In the genomic region with DNA sequence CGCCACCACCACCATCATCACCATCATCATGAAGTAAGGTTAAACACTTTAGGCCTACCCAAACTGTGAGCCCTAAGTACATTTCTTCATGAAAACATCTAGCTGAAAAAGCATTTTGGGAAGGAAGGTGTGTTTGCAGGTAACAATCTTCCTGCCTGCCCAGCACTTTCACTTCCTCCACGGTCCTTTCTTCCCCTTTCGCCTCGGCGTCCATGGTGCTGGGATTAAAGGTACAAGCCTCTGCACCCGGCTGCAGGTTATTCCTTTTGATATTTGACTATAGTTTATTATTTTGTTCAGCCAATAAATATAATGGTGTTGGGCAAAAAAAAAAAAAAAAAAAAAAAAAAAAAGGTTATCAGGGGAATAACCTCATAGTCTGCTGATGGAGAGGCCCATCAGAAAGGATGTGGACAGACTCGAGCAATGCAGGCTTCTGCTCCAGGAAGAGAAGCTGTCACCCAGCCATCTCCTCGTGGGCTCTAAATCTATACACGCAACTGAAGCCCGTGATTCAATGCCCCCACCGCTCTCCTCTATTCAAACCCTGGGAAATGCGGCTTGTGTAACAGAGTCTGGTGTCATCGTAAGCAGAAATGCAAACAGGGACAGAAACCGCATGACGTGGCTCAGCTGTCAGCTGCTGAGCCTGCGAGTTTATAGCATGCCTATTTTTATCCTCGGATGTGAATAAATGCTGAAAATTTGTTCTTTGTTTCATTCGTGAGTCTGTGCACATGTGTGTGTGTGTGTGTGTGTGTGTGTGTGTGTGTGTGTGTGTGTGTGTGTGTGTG, we compare ENCODE assay signal across 9 mouse cellular contexts. TPM values are rescaled to one million over a fixed set of nuclear protein-coding genes. Genes with fewer than 3 reads are reported as not detected.
DNase-seq lines count a peak whose midpoint lies in the region; ATAC-seq and TF ChIP-seq lines count a peak whose summit lies in the region.
"Had no signal": no experiment of that assay in that cellular context is flagged by ENCODE, and none has a peak within 500 bp of the region (broad histone marks: within the 10 kb centered on the region; RNA-seq: fewer than 3 reads in every experiment).

No protein-coding gene starts in this region.

- peak; percentile 33 for DNase-seq in heart, adult 8-10 months (ENCODE audit: low spot score)
- DNase-seq in layer of hippocampus, adult 9-10 months (ENCODE audit: low spot score) = peak; percentile 69
- no peak for DNase-seq in stomach, postnatal 0 days (ENCODE audit: low spot score)
- no peak for DNase-seq in adrenal gland, adult (ENCODE audit: inconsistent age in 2 of 2, low spot score in 1 of 2)
- no peak for DNase-seq in ovary, postnatal 14 days (ENCODE audit: low spot score)

- H3K4me2 ChIP-seq in heart, embryonic 12.5 days = no peak overlapping the region
- no peak overlapping the region for H3K4me2 ChIP-seq in stomach, postnatal 0 days (replicated peaks; ENCODE audit: low read depth)
- H3K4me2 ChIP-seq: hindbrain, embryonic 15.5 days had no signal

- no peak for TF ChIP-seq CTCF in bone marrow macrophage, adult 2 months (IDR thresholded peaks at IDR 0.05; ENCODE audit: low read depth, low read length)
- TF ChIP-seq CTCF in stomach, postnatal 0 days (IDR thresholded peaks at IDR 0.05; ENCODE audit: low read depth) = no peak

- no peak for ATAC-seq in heart, embryonic 12.5 days (ENCODE audit: insufficient number of reproducible peaks, low FRiP score)
- no peak; the same call in 1 of the 2 replicates for ATAC-seq in stomach, postnatal 0 days (ENCODE audit: low FRiP score, low TSS enrichment)

- H3K27me3 ChIP-seq in heart, embryonic 12.5 days (replicated peaks) = peaks cover 65% of the 10 kb centered on the region
- H3K27me3 ChIP-seq in stomach, postnatal 0 days (ENCODE audit: control insufficient read depth, insufficient read depth, low read length) = no peaks in the 10 kb centered on the region
- H3K27me3 ChIP-seq: hindbrain, embryonic 15.5 days had no signal

- WGBS in heart, embryonic 12.5 days = 71% methylated on average over 18 of the region's 18 CpGs
- 4% methylated on average over 17 of the region's 18 CpGs for WGBS in macrophage (ENCODE audit: missing documents)
- 53% methylated on average over 18 of the region's 18 CpGs for WGBS in stomach, postnatal 0 days

- no peak overlapping the region for H3K9ac ChIP-seq in heart, embryonic 12.5 days
- H3K9ac ChIP-seq in stomach, postnatal 0 days (ENCODE audit: low read length) = no peak overlapping the region
- H3K9ac ChIP-seq: hindbrain, embryonic 15.5 days had no signal

- TF ChIP-seq POLR2A in bone marrow macrophage, adult 2 months (IDR thresholded peaks at IDR 0.05; ENCODE audit: borderline replicate concordance, low read depth, low read length) = no peak

- no peaks in the 10 kb centered on the region for H3K36me3 ChIP-seq in heart, embryonic 12.5 days
- no peaks in the 10 kb centered on the region for H3K36me3 ChIP-seq in macrophage (ENCODE audit: inconsistent target)
- H3K36me3 ChIP-seq in stomach, postnatal 0 days (ENCODE audit: control insufficient read depth, insufficient read depth, low read length) = no peaks in the 10 kb centered on the region
- H3K36me3 ChIP-seq: hindbrain, embryonic 15.5 days had no signal

- TF ChIP-seq EP300 in stomach, postnatal 0 days (optimal IDR thresholded peaks at IDR 0.05) = no peak

- no peak overlapping the region for H3K4me3 ChIP-seq in heart, embryonic 12.5 days
- H3K4me3 ChIP-seq in bone marrow macrophage, adult 2 months (ENCODE audit: insufficient read depth, low read length) = peak overlapping the region; percentile 44
- H3K4me3 ChIP-seq in macrophage (ENCODE audit: inconsistent target) = no peak overlapping the region
- H3K4me3 ChIP-seq in stomach, postnatal 0 days (ENCODE audit: low read depth, low read length) = no peak overlapping the region
- H3K4me3 ChIP-seq: hindbrain, embryonic 15.5 days had no signal

- peaks cover 19% of the 10 kb centered on the region for H3K79me2 ChIP-seq in macrophage (ENCODE audit: inconsistent target)

- H3K9me3 ChIP-seq in heart, embryonic 12.5 days (replicated peaks) = 0 out of 2 replicates have a peak, but pooled peaks cover 5% of the 10 kb centered on the region
- H3K9me3 ChIP-seq in stomach, postnatal 0 days (ENCODE audit: control insufficient read depth, low read length) = no peaks in the 10 kb centered on the region
- H3K9me3 ChIP-seq: hindbrain, embryonic 15.5 days had no signal

- H3K27ac ChIP-seq in heart, embryonic 12.5 days (ENCODE audit: poor library complexity, severe bottlenecking) = no peak overlapping the region
- peak overlapping the region; percentile 90 for H3K27ac ChIP-seq in bone marrow macrophage, adult 2 months (ENCODE audit: insufficient read depth, low read depth, low read length)
- H3K27ac ChIP-seq in macrophage = peak overlapping the region; percentile 88
- peak overlapping the region; percentile 30; the same call in 1 of the 2 replicates for H3K27ac ChIP-seq in stomach, postnatal 0 days (replicated peaks)
- H3K27ac ChIP-seq: hindbrain, embryonic 15.5 days had no signal

- H3K4me1 ChIP-seq in heart, embryonic 12.5 days (replicated peaks) = peaks cover 16% of the 10 kb centered on the region
- H3K4me1 ChIP-seq in bone marrow macrophage, adult 2 months (ENCODE audit: control insufficient read depth, insufficient read depth, low read length) = peaks cover 27% of the 10 kb centered on the region
- no peaks in the 10 kb centered on the region for H3K4me1 ChIP-seq in stomach, postnatal 0 days (replicated peaks; ENCODE audit: control insufficient read depth, insufficient read depth)

RNA-seq across cellular contexts. Expression of gene Kras, which starts 56.5 kb away (rescaled TPM):
- 10 to 100 TPM; 25.1 to 35.9 (median 30.6) TPM for total RNA-seq in heart, adult 8-10 months (2022)
- 49.4 and 51.2 TPM in 2 replicates for polyA plus RNA-seq in heart, embryonic 12.5 days (2016; fragmentation: Nextera tagmentation; extraction: Ambion mirVana)
- 33.9 and 36.6 TPM in 2 replicates for polyA plus RNA-seq in bone marrow macrophage, adult 2 months (2012; ENCODE audit: insufficient read depth, insufficient read length, missing spikeins)
- 10 to 100 TPM; 12.7 to 85.6 (median 44.3) TPM for total RNA-seq in macrophage (2018; cell fraction: chromatin; rRNA removed)
- total RNA-seq in macrophage (2018; cell fraction: cytosol; rRNA removed) = 10 to 100 TPM; 21.0 to 48.1 (median 32.3) TPM
- total RNA-seq in macrophage (2018; cell fraction: nucleus; rRNA removed) = 10 to 100 TPM; 16.9 to 76.7 (median 43.1) TPM
- polyA plus RNA-seq in macrophage (2018) = 23.9 to 41.6 TPM (median 40.7 TPM) in 3 replicates
- 59.2 and 67.2 TPM in 2 replicates for polyA plus RNA-seq in stomach, postnatal 0 days (2015; fragmentation: Nextera tagmentation; extraction: Ambion mirVana)

Comparison
In these comparisons a context has a peak if more than half of its experiments do, and no peak if none do; other contexts are left out.
1. DNase-seq: peak in heart, adult 8-10 months (single experiment) and layer of hippocampus, adult 9-10 months (single experiment); none in stomach, postnatal 0 days (single experiment), adrenal gland, adult (0 of 2) and ovary, postnatal 14 days (single experiment).